Mouse (Mus musculus) forebrain, embryonic 10.5 days (tissue): ENCODE results near the gene Fam209. TPM values are rescaled to one million over a fixed set of nuclear protein-coding genes. Genes with fewer than 3 reads are reported as not detected.

Experiments used
- DNase-seq: peaks from one replicate; pipeline ENCODE4 v3.0.0-alpha.2; 2017; ENCODE audit warnings: low spot score; ENCODE audit errors: extremely low spot score
- H3K27ac ChIP-seq: fragments of 300-500 bp; sonication (generic); 2 replicates; pipeline ENCODE4 v1.5.1; 2016; ENCODE audit warnings: mild to moderate bottlenecking
- H3K27me3 ChIP-seq: fragments of 300-500 bp; sonication (generic); 2 replicates; pipeline ENCODE4 v1.6.1; 2016; ENCODE audit warnings: mild to moderate bottlenecking; ENCODE audit not compliant: poor library complexity, severe bottlenecking
- H3K36me3 ChIP-seq: fragments of 300-500 bp; sonication (generic); replicated peaks from 2 replicates; pipeline ENCODE4 v1.6.1; 2016; ENCODE audit warnings: mild to moderate bottlenecking, moderate library complexity
- H3K4me1 ChIP-seq: fragments of 300-500 bp; sonication (generic); 2 replicates; pipeline ENCODE4 v1.6.1; 2016
- H3K4me3 ChIP-seq: fragments of 300-500 bp; sonication (generic); 2 replicates; pipeline ENCODE4 v1.5.1; 2016; ENCODE audit warnings: mild to moderate bottlenecking, moderate library complexity
- H3K9me3 ChIP-seq: fragments of 300-500 bp; sonication (generic); 2 replicates; pipeline ENCODE4 v1.6.1; 2016; ENCODE audit warnings: mild to moderate bottlenecking, moderate library complexity
- WGBS: fragments of 180-500 bp; shearing (Covaris S2); methylation state at CpG from one replicate; pipeline ENCODE4 v1.1.7; 2016; 5-methylcytosine and 5-hydroxymethylcytosine counted together
- polyA plus RNA-seq: library from polyadenylated mRNA; unstranded; fragments of >200 nt; fragmentation: Nextera tagmentation; extraction: Ambion mirVana; gene quantifications from 2 replicates; pipeline ENCODE4 v1.2.1, GENCODE M21; 2016

Gene Fam209
- 0.50 and 0.55 TPM in 2 replicates for polyA plus RNA-seq

DNA sequence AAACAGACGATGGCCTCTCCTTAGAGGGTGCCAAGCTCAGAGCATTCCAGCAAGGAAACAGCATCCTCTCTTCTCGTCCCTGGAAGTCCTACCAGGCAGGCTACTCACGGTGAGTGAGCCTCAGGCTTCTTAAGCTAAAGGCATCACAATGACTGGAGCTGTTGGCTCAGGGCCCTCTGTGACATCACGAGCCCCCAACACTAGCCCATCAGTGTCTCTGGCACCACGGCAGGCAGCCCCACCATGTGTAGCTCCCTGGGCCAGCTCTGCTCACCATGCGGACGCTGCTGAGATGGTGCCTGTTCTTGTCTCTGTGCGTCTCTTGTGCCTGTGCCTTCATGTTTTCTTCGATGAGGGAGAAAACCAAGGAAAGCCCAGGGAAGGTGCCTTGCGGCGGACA lies at the start of gene Fam209:
TSS of gene Fam209 (plus strand) at position 203 of the 400 bp plus-strand sequence.
- 85% methylated on average over 11 of the region's 11 CpGs for WGBS
- Histone ChIP-seq H3K4me3 (no peak within 1 kb of the TSS), H3K4me1 (peaks cover 26% of the 10 kb centered on the region), H3K27ac (no peak within 1 kb of the TSS), H3K9me3 (no peaks in the 10 kb centered on the region), H3K27me3 (0 out of 2 replicates have a peak, but pooled peaks cover 8% of the 10 kb centered on the region), H3K36me3 (peaks cover 31% of the 10 kb centered on the region)
- no peak for DNase-seq

GRCm38 (mm10) chr2:172430609-172431008 lies 41.7 kb upstream of the Fam209 start:
- WGBS = 97% methylated on average over 1 of the region's 1 CpGs
- Histone ChIP-seq H3K9me3 (no peaks in the 10 kb centered on the region), H3K36me3 (no peaks in the 10 kb centered on the region), H3K27me3 (no peaks in the 10 kb centered on the region), H3K27ac (no peak overlapping the region), H3K4me1 (no peaks in the 10 kb centered on the region), H3K4me3 (no peak overlapping the region)
- DNase-seq = no peak

DNA sequence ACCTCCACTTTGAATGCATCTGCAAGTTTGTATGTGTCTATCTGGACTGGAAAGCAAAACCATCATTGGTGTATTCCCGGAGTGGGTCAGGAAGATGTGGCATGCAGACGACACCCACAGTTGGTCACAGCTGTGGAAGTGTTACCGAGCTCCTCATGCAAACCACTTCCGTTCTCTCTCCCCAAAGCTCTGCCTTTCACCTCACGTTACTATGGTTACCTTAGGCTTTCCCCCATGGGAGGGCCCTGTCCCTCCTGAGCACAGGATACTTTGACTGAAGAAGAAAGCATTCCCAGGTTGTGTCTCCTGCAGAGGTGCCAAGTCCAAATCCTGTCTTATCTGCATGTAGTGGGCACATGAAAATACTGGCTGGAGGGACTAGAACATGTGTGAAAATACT lies 38.6 kb upstream of the Fam209 start:
- H3K9me3 ChIP-seq = no peaks in the 10 kb centered on the region
- no peaks in the 10 kb centered on the region for H3K4me1 ChIP-seq
- no peak overlapping the region for H3K4me3 ChIP-seq
- no peaks in the 10 kb centered on the region for H3K27me3 ChIP-seq
- no peaks in the 10 kb centered on the region for H3K36me3 ChIP-seq
- H3K27ac ChIP-seq = no peak overlapping the region
- WGBS = 65% methylated on average over 5 of the region's 5 CpGs
- DNase-seq = no peak

GRCm38 (mm10) chr2:172437371-172437952 lies 34.9 kb upstream of the Fam209 start:
- DNase-seq = no peak
- H3K27ac ChIP-seq = no peak overlapping the region
- WGBS = 79% methylated on average over 16 of the region's 16 CpGs
- no peaks in the 10 kb centered on the region for H3K9me3 ChIP-seq
- H3K36me3 ChIP-seq = no peaks in the 10 kb centered on the region
- no peaks in the 10 kb centered on the region for H3K27me3 ChIP-seq
- no peak overlapping the region for H3K4me3 ChIP-seq
- peaks cover 19% of the 10 kb centered on the region for H3K4me1 ChIP-seq

- 3% methylated on average over 35 of the region's 35 CpGs for WGBS
- H3K27ac ChIP-seq = peak within 1 kb of the TSS; percentile 81
- peak; percentile 98 for DNase-seq
- H3K4me3 ChIP-seq = peak within 1 kb of the TSS; percentile 84
- no peaks in the 10 kb centered on the region for H3K27me3 ChIP-seq
- peaks cover 8% of the 10 kb centered on the region for H3K36me3 ChIP-seq
- peaks cover 19% of the 10 kb centered on the region for H3K4me1 ChIP-seq
- no peaks in the 10 kb centered on the region for H3K9me3 ChIP-seq
These were observed 32.3 kb upstream of the Fam209 start, which contains the start of gene Rtf2 for GRCm38 (mm10) chr2:172439843-172440639. Gene Rtf2 (plus strand): TSS chr2:172440556.

DNA sequence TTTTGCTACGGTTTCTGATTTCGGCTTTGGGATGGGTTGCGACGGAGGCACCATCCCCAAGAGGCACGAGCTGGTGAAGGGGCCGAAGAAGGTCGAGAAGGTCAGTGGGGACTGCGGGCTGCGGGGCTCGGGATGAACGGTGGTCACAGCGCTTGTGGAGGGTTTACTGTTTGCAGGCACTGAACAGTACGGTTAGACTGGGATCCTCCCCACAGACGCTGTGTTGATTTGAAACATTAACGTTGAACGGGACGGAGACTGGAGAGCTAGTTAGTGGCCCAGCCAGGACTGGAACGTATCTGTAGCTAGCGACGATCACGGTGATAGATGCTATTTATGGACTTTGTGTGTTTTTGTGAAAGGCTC lies 31.7 kb upstream of the Fam209 start:
- no peak for DNase-seq
- Histone ChIP-seq H3K4me3 (peak overlapping the region; percentile 84), H3K36me3 (peaks cover 13% of the 10 kb centered on the region), H3K9me3 (no peaks in the 10 kb centered on the region), H3K4me1 (peaks cover 19% of the 10 kb centered on the region), H3K27me3 (no peaks in the 10 kb centered on the region), H3K27ac (peak overlapping the region; percentile 81)
- WGBS = under 1% methylated on average over 21 of the region's 21 CpGs

DNA sequence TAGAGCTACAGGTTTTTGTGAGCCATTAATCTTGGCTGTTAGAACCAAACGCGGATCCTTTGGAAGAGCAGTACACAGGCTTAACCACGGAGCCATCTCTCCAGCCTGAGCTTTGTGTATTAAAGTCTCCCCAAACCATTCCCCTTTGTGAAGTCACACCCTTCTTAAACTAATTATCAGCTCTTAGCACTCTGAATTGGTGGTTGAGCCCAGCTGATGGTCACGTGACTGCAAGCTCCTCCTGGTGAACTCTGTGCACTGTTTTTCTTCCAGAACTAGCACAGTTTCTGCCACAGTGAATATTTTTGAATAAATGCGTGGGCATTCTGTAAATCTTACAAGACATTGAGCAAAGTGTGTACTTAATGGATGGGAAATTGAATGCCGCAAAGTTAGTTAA lies 31.1 kb upstream of the Fam209 start:
- H3K4me3 ChIP-seq = peak overlapping the region; percentile 84
- DNase-seq = no peak
- 37% methylated on average over 6 of the region's 6 CpGs for WGBS
- peaks cover 19% of the 10 kb centered on the region for H3K36me3 ChIP-seq
- no peaks in the 10 kb centered on the region for H3K27me3 ChIP-seq
- H3K27ac ChIP-seq = no peak overlapping the region
- peaks cover 19% of the 10 kb centered on the region for H3K4me1 ChIP-seq
- H3K9me3 ChIP-seq = no peaks in the 10 kb centered on the region

DNA sequence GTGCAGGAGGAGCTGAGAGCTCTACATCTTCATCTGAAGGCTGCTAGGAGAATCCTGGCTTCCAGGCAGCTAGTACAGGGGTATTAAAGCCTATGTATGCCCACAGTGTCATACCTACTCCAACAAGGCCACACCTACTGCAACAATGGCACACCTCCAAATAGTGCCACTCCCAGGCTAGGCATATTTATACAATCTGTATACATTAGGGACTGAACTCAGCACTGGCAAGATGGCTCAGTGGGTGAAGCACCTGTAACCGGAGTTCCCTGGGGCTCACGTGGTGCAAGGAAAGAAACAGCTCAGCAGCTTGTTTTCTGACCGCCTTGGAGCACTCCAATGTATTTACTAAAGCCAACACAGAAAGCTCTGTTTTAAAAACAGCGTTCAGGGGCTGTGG lies 26.7 kb upstream of the Fam209 start:
- no peak overlapping the region for H3K27ac ChIP-seq
- no peak overlapping the region for H3K4me3 ChIP-seq
- WGBS = 96% methylated on average over 4 of the region's 4 CpGs
- H3K36me3 ChIP-seq = peaks cover 63% of the 10 kb centered on the region
- no peaks in the 10 kb centered on the region for H3K9me3 ChIP-seq
- no peaks in the 10 kb centered on the region for H3K27me3 ChIP-seq
- no peak for DNase-seq
- H3K4me1 ChIP-seq = peaks cover 12% of the 10 kb centered on the region

GRCm38 (mm10) chr2:172447317-172447716 lies 25.0 kb upstream of the Fam209 start:
- DNase-seq = no peak
- H3K36me3 ChIP-seq = peaks cover 79% of the 10 kb centered on the region
- no peak overlapping the region for H3K27ac ChIP-seq
- H3K9me3 ChIP-seq = no peaks in the 10 kb centered on the region
- H3K27me3 ChIP-seq = no peaks in the 10 kb centered on the region
- no peak overlapping the region for H3K4me3 ChIP-seq
- no peaks in the 10 kb centered on the region for H3K4me1 ChIP-seq
- WGBS = 90% methylated on average over 6 of the region's 6 CpGs

DNA sequence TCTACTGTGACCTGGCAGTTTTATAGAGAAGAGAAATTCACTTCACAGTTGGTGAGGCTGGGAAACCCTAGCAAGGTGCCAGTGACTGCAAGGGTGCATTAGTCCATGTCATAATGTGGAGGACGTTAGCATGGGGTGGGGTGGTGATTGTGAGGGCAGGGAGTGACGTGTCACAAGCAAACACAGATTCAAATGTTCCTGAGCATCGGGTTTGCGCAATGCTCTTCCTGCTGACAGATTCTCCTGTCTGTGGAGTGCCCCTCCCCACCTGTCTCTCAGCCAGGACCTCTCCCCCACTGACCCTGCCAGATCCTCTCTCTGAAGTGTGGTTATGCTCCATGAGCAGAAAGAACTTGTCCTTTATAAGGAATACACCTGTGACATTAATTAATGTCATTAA lies 24.0 kb upstream of the Fam209 start:
- Histone ChIP-seq H3K4me3 (no peak overlapping the region), H3K9me3 (no peaks in the 10 kb centered on the region), H3K27me3 (no peaks in the 10 kb centered on the region), H3K4me1 (no peaks in the 10 kb centered on the region), H3K27ac (no peak overlapping the region), H3K36me3 (peaks cover 89% of the 10 kb centered on the region)
- 93% methylated on average over 4 of the region's 4 CpGs for WGBS
- DNase-seq = no peak

GRCm38 (mm10) chr2:172450640-172451039 lies 21.7 kb upstream of the Fam209 start:
- WGBS = 91% methylated on average over 6 of the region's 6 CpGs

GRCm38 (mm10) chr2:172452031-172452430 lies 20.3 kb upstream of the Fam209 start:
- 0 out of 2 replicates have a peak, but pooled peaks cover 2% of the 10 kb centered on the region for H3K4me1 ChIP-seq
- no peak for DNase-seq
- H3K27ac ChIP-seq = no peak overlapping the region
- H3K4me3 ChIP-seq = no peak overlapping the region
- H3K27me3 ChIP-seq = no peaks in the 10 kb centered on the region
- no peaks in the 10 kb centered on the region for H3K9me3 ChIP-seq
- peaks cover 80% of the 10 kb centered on the region for H3K36me3 ChIP-seq
- WGBS = 96% methylated on average over 4 of the region's 4 CpGs

More at GRCm38 (mm10) chr2:172450640-172451039, 21.7 kb upstream of the Fam209 start:
- Histone ChIP-seq H3K4me1 (no peaks in the 10 kb centered on the region), H3K4me3 (no peak overlapping the region), H3K27me3 (no peaks in the 10 kb centered on the region), H3K36me3 (peaks cover 89% of the 10 kb centered on the region), H3K27ac (no peak overlapping the region), H3K9me3 (no peaks in the 10 kb centered on the region)
- DNase-seq = no peak

DNA sequence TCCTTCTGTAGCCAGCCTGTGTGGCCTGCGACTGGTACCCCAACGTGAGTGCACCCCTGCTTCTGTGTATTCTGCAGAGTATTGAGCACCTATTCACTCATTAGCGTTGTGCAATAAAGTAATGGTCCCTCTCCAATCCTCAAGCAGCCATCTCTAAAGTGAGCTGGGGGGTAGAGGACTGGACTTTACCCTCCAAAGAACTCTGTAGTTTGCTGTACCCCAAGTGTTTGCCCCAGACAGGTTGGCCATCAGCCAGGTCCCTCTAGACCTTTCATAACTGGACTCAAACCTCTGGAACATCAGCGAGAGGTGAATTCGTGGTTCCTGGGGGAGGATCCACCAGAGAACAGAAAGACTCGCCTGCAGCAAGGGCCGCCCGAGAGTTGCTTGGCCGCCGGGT lies 19.9 kb upstream of the Fam209 start:
- Histone ChIP-seq H3K4me3 (no peak overlapping the region), H3K27me3 (no peaks in the 10 kb centered on the region), H3K4me1 (0 out of 2 replicates have a peak, but pooled peaks cover 2% of the 10 kb centered on the region), H3K9me3 (no peaks in the 10 kb centered on the region), H3K36me3 (peaks cover 79% of the 10 kb centered on the region), H3K27ac (no peak overlapping the region)
- no peak for DNase-seq
- 96% methylated on average over 10 of the region's 10 CpGs for WGBS
